Mouse (Mus musculus) forebrain, embryonic 11.5 days (tissue): ENCODE results near the gene Nsmf. TPM values are rescaled to one million over a fixed set of nuclear protein-coding genes. Genes with fewer than 3 reads are reported as not detected.

Source experiments
- ATAC-seq: fragments of 200-750 bp; cut with Nextera tagmentation; replicated peaks from 2 replicates; pipeline ENCODE4 v1.8.0; 2017; ENCODE audit warnings: moderate TSS enrichment; ENCODE audit not compliant: low FRiP score
- DNase-seq: peaks from one replicate; pipeline ENCODE4 v3.0.0-alpha.2; 2017; ENCODE audit warnings: low spot score
- H3K27ac ChIP-seq: fragments of 300-500 bp; sonication (generic); 2 replicates; pipeline ENCODE4 v1.5.1; 2014; ENCODE audit warnings: low read depth, low read length
- H3K27me3 ChIP-seq: fragments of 300-500 bp; sonication (generic); 2 replicates; pipeline ENCODE4 v1.6.1; 2014; ENCODE audit warnings: mild to moderate bottlenecking, low read length, mixed read lengths; ENCODE audit not compliant: control insufficient read depth, insufficient read depth
- H3K36me3 ChIP-seq: fragments of 300-500 bp; sonication (generic); 2 replicates; pipeline ENCODE4 v1.6.1; 2014; ENCODE audit warnings: mild to moderate bottlenecking, low read length, moderate library complexity, mixed read lengths; ENCODE audit not compliant: control insufficient read depth, insufficient read depth
- H3K4me1 ChIP-seq: fragments of 300-500 bp; sonication (generic); replicated peaks from 2 replicates; pipeline ENCODE4 v1.6.1; 2014; ENCODE audit warnings: low read length, mixed read lengths; ENCODE audit not compliant: control insufficient read depth, insufficient read depth
- H3K4me2 ChIP-seq: fragments of 300-500 bp; sonication (generic); 2 replicates; pipeline ENCODE4 v1.6.1; 2014; ENCODE audit warnings: low read depth, mild to moderate bottlenecking, low read length, moderate library complexity, mixed read lengths; ENCODE audit not compliant: severe bottlenecking
- H3K4me3 ChIP-seq: fragments of 300-500 bp; sonication (generic); 2 replicates; pipeline ENCODE4 v1.5.1; 2014; ENCODE audit warnings: low read depth, low read length
- H3K9ac ChIP-seq: fragments of 300-500 bp; sonication (generic); 2 replicates; pipeline ENCODE4 v1.6.1; 2014; ENCODE audit warnings: low read length
- H3K9me3 ChIP-seq: fragments of 300-500 bp; sonication (generic); 2 replicates; pipeline ENCODE4 v1.6.1; 2016; ENCODE audit warnings: low read length, mixed read lengths; ENCODE audit not compliant: control insufficient read depth
- WGBS: fragments of 180-500 bp; shearing (Covaris S2); extraction: QIAGEN DNeasy Blood & Tissue Kit; methylation state at CpG from one replicate; pipeline ENCODE4 v1.1.7; 2014; 5-methylcytosine and 5-hydroxymethylcytosine counted together
- polyA plus RNA-seq: library from polyadenylated mRNA; unstranded; fragments of >200 nt; fragmentation: Nextera tagmentation; extraction: Ambion mirVana; gene quantifications from 2 replicates; pipeline ENCODE4 v1.2.1, GENCODE M21; 2014

Nsmf gene
- polyA plus RNA-seq, 1 experiment from 2014 or later = 81.2 TPM

DNA sequence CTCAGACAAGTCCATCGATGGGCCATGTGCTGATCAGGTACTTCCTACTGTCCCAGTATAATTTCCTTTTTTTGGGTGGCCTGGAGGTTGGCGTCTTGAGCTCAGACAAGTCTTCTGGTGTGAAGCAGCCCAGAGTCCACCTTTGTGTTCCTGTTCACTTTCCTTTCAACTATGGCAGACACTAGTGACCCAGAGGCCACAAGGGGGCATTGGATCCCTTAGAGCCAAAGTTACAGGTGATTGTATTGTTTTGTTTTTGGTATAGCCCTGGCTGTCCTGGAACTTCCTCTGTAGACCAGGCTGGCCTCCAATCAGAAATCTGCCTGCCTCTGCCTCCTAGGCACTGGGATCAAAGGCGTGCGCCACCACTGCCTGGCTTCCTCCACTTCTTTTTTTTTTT is 18.2 kb downstream of the Nsmf start:
- Histone ChIP-seq H3K4me2 (no peak overlapping the region), H3K9me3 (no peaks in the 10 kb centered on the region), H3K27ac (no peak overlapping the region), H3K4me3 (no peak overlapping the region), H3K4me1 (no peaks in the 10 kb centered on the region), H3K27me3 (no peaks in the 10 kb centered on the region), H3K36me3 (no peaks in the 10 kb centered on the region), H3K9ac (no peak overlapping the region)
- DNase-seq (no peak), ATAC-seq (no peak)
- WGBS = 90% methylated on average over 4 of the region's 4 CpGs

GRCm38 (mm10) chr2:25075506-25075905 is 21.4 kb downstream of the Nsmf start:
- Histone ChIP-seq H3K4me2 (no peak overlapping the region), H3K27ac (no peak overlapping the region), H3K9me3 (no peaks in the 10 kb centered on the region), H3K9ac (no peak overlapping the region), H3K4me3 (no peak overlapping the region), H3K36me3 (no peaks in the 10 kb centered on the region), H3K4me1 (no peaks in the 10 kb centered on the region), H3K27me3 (no peaks in the 10 kb centered on the region)
- WGBS = 79% methylated on average over 4 of the region's 4 CpGs
- ATAC-seq (no peak), DNase-seq (no peak)

GRCm38 (mm10) chr2:25078967-25079366 is 24.8 kb downstream of the Nsmf start:
- H3K9me3 ChIP-seq = no peaks in the 10 kb centered on the region
- no peak for DNase-seq
- no peak overlapping the region for H3K4me2 ChIP-seq
- ATAC-seq = no peak
- H3K36me3 ChIP-seq = no peaks in the 10 kb centered on the region
- WGBS = 81% methylated on average over 1 of the region's 1 CpGs
- H3K4me1 ChIP-seq = no peaks in the 10 kb centered on the region
- no peak overlapping the region for H3K27ac ChIP-seq
- no peaks in the 10 kb centered on the region for H3K27me3 ChIP-seq
- no peak overlapping the region for H3K9ac ChIP-seq
- H3K4me3 ChIP-seq = no peak overlapping the region

- Histone ChIP-seq H3K4me3 (no peak within 1 kb of the TSS), H3K9me3 (no peaks in the 10 kb centered on the region), H3K4me2 (no peak within 1 kb of the TSS), H3K4me1 (no peaks in the 10 kb centered on the region), H3K36me3 (no peaks in the 10 kb centered on the region), H3K27ac (no peak within 1 kb of the TSS), H3K27me3 (no peaks in the 10 kb centered on the region), H3K9ac (no peak within 1 kb of the TSS)
- WGBS = 65% methylated on average over 5 of the region's 5 CpGs
- DNase-seq (no peak), ATAC-seq (no peak)
Measured at GRCm38 (mm10) chr2:25080076-25080475, 25.9 kb downstream of the Nsmf start, which contains the start of gene Entpd8. Gene Entpd8 (plus strand): TSS chr2:25080304.

- Histone ChIP-seq H3K4me2 (no peak overlapping the region), H3K36me3 (no peaks in the 10 kb centered on the region), H3K9me3 (no peaks in the 10 kb centered on the region), H3K27ac (no peak overlapping the region), H3K4me3 (no peak overlapping the region), H3K4me1 (no peaks in the 10 kb centered on the region), H3K9ac (no peak overlapping the region), H3K27me3 (no peaks in the 10 kb centered on the region)
- WGBS = 76% methylated on average over 4 of the region's 4 CpGs
- ATAC-seq = no peak
- no peak for DNase-seq
Measured at GRCm38 (mm10) chr2:25083697-25084096, 29.5 kb downstream of the Nsmf start.

- 91% methylated on average over 5 of the region's 5 CpGs for WGBS
- H3K9me3 ChIP-seq = no peaks in the 10 kb centered on the region
- ATAC-seq = no peak
- no peaks in the 10 kb centered on the region for H3K36me3 ChIP-seq
- no peak overlapping the region for H3K4me2 ChIP-seq
- DNase-seq = no peak
- H3K4me3 ChIP-seq = no peak overlapping the region
- no peak overlapping the region for H3K27ac ChIP-seq
- H3K4me1 ChIP-seq = no peaks in the 10 kb centered on the region
- H3K27me3 ChIP-seq = no peaks in the 10 kb centered on the region
- no peak overlapping the region for H3K9ac ChIP-seq
Measured at GRCm38 (mm10) chr2:25085571-25085970, 31.4 kb downstream of the Nsmf start.

DNA sequence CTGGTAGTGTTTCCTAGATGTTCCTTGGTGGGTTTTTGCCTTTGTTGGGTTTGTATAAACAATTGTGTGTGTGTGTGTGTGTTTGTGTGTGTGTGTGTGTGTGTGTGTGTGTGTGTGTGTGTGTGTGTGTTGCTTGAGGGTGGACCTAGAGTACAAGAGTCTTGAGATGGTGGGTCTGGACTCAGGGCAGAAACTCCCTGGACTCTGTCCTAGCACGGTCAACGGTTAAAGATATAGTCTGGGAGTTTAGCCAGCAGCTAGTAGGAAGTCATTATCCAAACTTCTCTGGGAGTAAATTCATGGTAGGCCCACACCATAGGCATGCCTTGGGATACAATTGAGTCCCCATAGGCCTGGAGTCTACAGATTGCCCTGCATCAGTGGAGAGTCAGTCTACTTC is 33.7 kb downstream of the Nsmf start:
- Histone ChIP-seq H3K27me3 (no peaks in the 10 kb centered on the region), H3K4me3 (no peak overlapping the region), H3K9me3 (no peaks in the 10 kb centered on the region), H3K9ac (no peak overlapping the region), H3K36me3 (no peaks in the 10 kb centered on the region), H3K4me1 (no peaks in the 10 kb centered on the region), H3K27ac (no peak overlapping the region), H3K4me2 (no peak overlapping the region)
- WGBS = 96% methylated on average over 2 of the region's 2 CpGs
- DNase-seq (no peak), ATAC-seq (no peak)

- no peak overlapping the region for H3K9ac ChIP-seq
- no peaks in the 10 kb centered on the region for H3K36me3 ChIP-seq
- H3K4me1 ChIP-seq = no peaks in the 10 kb centered on the region
- WGBS = 91% methylated on average over 3 of the region's 3 CpGs
- no peaks in the 10 kb centered on the region for H3K9me3 ChIP-seq
- no peak overlapping the region for H3K4me3 ChIP-seq
- H3K27me3 ChIP-seq = no peaks in the 10 kb centered on the region
- no peak for DNase-seq
- no peak overlapping the region for H3K4me2 ChIP-seq
- no peak overlapping the region for H3K27ac ChIP-seq
- ATAC-seq = no peak
Measured at GRCm38 (mm10) chr2:25088636-25089035, 34.5 kb downstream of the Nsmf start.

- Histone ChIP-seq H3K9ac (no peak overlapping the region), H3K9me3 (no peaks in the 10 kb centered on the region), H3K4me3 (no peak overlapping the region), H3K36me3 (no peaks in the 10 kb centered on the region), H3K4me1 (peaks cover 4% of the 10 kb centered on the region; the same call in 1 of the 2 replicates), H3K27ac (no peak overlapping the region), H3K27me3 (no peaks in the 10 kb centered on the region; the same call in none of the 2 replicates), H3K4me2 (no peak overlapping the region)
- DNase-seq = peak; percentile 54
- no peak for ATAC-seq
- WGBS = 42% methylated on average over 17 of the region's 17 CpGs
Measured at GRCm38 (mm10) chr2:25094785-25095108, 40.6 kb downstream of the Nsmf start.
